Mouse (Mus musculus) kidney, embryonic 15.5 days (tissue): ENCODE measurements around the gene Tet2. TPM values are rescaled to one million over a fixed set of nuclear protein-coding genes. Genes with fewer than 3 reads are reported as not detected.
A peak's percentile ranks its signal among the peaks of the same experiment; 100 is the strongest.

Experiments
- ATAC-seq: fragments of 200-750 bp; cut with Nextera tagmentation; replicated peaks from 2 replicates; pipeline ENCODE4 v1.8.0; 2017; ENCODE audit warnings: moderate TSS enrichment; ENCODE audit not compliant: low FRiP score
- H3K27ac ChIP-seq: fragments of 300-500 bp; sonication (generic); 2 replicates; pipeline ENCODE4 v1.5.1; 2015; ENCODE audit warnings: mild to moderate bottlenecking, inconsistent platforms
- H3K27me3 ChIP-seq: fragments of 300-500 bp; sonication (generic); 2 replicates; pipeline ENCODE4 v1.6.1; 2015; ENCODE audit warnings: inconsistent platforms
- H3K36me3 ChIP-seq: fragments of 300-500 bp; sonication (generic); 2 replicates; pipeline ENCODE4 v1.6.1; 2015; ENCODE audit warnings: inconsistent platforms
- H3K4me1 ChIP-seq: fragments of 300-500 bp; sonication (generic); 2 replicates; pipeline ENCODE4 v1.6.1; 2015; ENCODE audit warnings: inconsistent platforms
- H3K4me2 ChIP-seq: fragments of 300-500 bp; sonication (generic); 2 replicates; pipeline ENCODE4 v1.6.1; 2015; ENCODE audit warnings: moderate library complexity, mild to moderate bottlenecking, inconsistent platforms
- H3K4me3 ChIP-seq: fragments of 300-500 bp; sonication (generic); replicated peaks from 2 replicates; pipeline ENCODE4 v1.5.1; 2015; ENCODE audit warnings: mild to moderate bottlenecking, inconsistent platforms
- H3K9ac ChIP-seq: fragments of 300-500 bp; sonication (generic); 2 replicates; pipeline ENCODE4 v1.6.1; 2015; ENCODE audit warnings: mild to moderate bottlenecking, inconsistent platforms
- H3K9me3 ChIP-seq: fragments of 300-500 bp; sonication (generic); replicated peaks from 2 replicates; pipeline ENCODE4 v1.6.1; 2016; ENCODE audit warnings: inconsistent platforms
- WGBS: fragments of 180-500 bp; shearing (Covaris S2); methylation state at CpG from one replicate; pipeline ENCODE4 v1.1.7; 2015; ENCODE audit warnings: mixed read lengths; 5-methylcytosine and 5-hydroxymethylcytosine counted together
- polyA plus RNA-seq: library from polyadenylated mRNA; unstranded; fragments of >200 nt; fragmentation: Nextera tagmentation; extraction: Ambion mirVana; gene quantifications from 2 replicates; pipeline ENCODE4 v1.2.1, GENCODE M21; 2015

The Tet2 gene
- polyA plus RNA-seq, 1 experiment from 2014 or later = 20.0 TPM

GRCm38 (mm10) chr3:133530664-133531063 lies 14.3 kb downstream of the Tet2 start:
- Histone ChIP-seq H3K36me3 (no peaks in the 10 kb centered on the region), H3K4me3 (no peak overlapping the region), H3K4me1 (peaks cover 21% of the 10 kb centered on the region), H3K9ac (no peak overlapping the region), H3K9me3 (no peaks in the 10 kb centered on the region), H3K27me3 (no peaks in the 10 kb centered on the region), H3K27ac (no peak overlapping the region), H3K4me2 (no peak overlapping the region)
- no peak for ATAC-seq
- 67% methylated on average over 3 of the region's 3 CpGs for WGBS

DNA sequence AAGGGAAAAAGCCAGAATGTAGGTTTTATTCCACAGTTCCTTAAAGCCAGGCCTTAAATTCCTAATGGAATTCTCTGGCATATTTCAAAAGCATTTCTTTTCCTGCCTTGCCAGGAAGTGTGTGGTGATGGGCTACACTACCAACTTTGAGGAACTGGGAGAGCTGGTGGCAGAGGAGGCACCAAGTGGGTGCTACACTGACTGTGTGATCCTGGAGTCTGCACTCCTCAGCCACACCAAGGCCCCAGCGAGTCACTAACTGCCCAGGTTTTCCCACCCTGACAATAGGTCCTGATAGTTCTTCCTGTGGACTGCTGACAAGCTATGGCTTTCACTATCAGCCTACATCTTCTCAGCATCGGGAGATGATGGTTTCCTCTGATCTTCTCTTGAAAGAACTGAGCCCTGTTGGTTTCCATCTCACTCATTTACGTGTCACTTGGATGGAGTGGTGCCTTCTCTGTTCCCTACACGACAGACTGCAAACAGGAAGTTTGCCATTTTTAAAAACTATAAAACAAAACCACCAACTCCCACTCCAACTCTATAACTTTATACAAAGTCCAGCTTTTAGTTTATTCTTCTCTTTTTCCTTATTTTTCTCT lies 18.7 kb downstream of the Tet2 start:
- no peak overlapping the region for H3K4me2 ChIP-seq
- no peak overlapping the region for H3K27ac ChIP-seq
- no peaks in the 10 kb centered on the region for H3K9me3 ChIP-seq
- no peak overlapping the region for H3K9ac ChIP-seq
- 84% methylated on average over 4 of the region's 4 CpGs for WGBS
- no peak overlapping the region for H3K4me3 ChIP-seq
- H3K27me3 ChIP-seq = no peaks in the 10 kb centered on the region
- H3K4me1 ChIP-seq = peaks cover 5% of the 10 kb centered on the region
- no peak for ATAC-seq
- no peaks in the 10 kb centered on the region for H3K36me3 ChIP-seq

DNA sequence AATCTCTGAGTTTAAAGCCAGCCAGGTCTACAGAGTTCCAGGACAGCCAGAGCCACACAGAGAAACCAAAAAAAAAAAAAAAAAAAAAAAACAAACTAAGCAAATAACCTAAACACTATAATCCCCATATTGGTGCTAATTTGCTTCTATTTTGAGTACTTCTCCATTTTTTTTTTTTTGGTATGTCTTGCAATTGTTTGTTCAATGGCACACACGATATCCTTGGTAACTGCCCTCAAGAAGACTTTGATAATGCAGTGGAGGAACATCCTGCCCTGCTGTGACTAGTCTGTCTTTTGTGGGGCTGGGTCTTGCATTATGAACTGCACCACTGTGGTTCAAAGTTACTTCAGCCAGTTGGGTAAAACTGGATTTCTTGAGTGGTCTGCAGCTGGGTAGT lies 19.4 kb downstream of the Tet2 start:
- Histone ChIP-seq H3K4me1 (peaks cover 4% of the 10 kb centered on the region; the same call in 1 of the 2 replicates), H3K27me3 (no peaks in the 10 kb centered on the region), H3K9ac (no peak overlapping the region), H3K36me3 (no peaks in the 10 kb centered on the region), H3K27ac (no peak overlapping the region), H3K4me2 (no peak overlapping the region), H3K4me3 (no peak overlapping the region), H3K9me3 (no peaks in the 10 kb centered on the region)
- ATAC-seq = no peak
- WGBS = 81% methylated on average over 1 of the region's 1 CpGs

DNA sequence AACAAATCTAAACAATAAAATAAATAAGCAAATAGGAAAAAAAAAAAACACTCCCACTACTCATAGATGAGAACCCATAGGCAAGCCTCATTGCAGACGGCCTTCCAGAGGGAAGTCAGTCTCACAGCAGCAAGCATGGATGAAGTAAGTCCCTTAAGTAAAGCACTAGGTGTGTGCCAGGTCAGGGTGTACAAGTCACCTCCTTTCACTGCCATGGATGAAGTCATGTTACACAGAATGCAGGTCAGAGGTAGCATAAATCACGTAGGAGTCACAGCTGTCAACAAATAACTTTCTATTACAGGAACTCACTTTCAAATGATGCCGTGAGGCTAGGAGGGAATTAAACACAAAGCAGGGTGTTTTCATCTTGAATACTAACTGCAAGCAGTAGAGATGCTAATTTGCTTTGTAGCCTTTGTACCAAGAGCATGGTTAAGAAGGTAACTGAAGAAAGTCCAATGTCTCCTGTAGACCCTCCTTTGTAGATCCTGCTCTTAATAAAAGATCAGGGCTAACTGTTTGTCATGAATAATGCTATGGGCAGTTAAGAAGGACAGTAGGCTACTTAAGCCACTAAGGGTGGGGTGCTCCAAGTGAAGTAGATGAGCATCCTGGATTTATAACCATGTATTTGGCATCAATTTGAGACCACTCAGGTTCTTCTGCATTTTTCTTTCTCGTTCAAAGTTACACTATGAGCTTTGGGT lies 20.4 kb downstream of the Tet2 start:
- H3K4me1 ChIP-seq = peaks cover 4% of the 10 kb centered on the region; the same call in 1 of the 2 replicates
- H3K9ac ChIP-seq = no peak overlapping the region
- ATAC-seq = no peak
- H3K4me2 ChIP-seq = no peak overlapping the region
- 72% methylated on average over 4 of the region's 4 CpGs for WGBS
- H3K27me3 ChIP-seq = no peaks in the 10 kb centered on the region
- H3K27ac ChIP-seq = no peak overlapping the region
- H3K4me3 ChIP-seq = no peak overlapping the region
- H3K36me3 ChIP-seq = no peaks in the 10 kb centered on the region
- H3K9me3 ChIP-seq = no peaks in the 10 kb centered on the region

DNA sequence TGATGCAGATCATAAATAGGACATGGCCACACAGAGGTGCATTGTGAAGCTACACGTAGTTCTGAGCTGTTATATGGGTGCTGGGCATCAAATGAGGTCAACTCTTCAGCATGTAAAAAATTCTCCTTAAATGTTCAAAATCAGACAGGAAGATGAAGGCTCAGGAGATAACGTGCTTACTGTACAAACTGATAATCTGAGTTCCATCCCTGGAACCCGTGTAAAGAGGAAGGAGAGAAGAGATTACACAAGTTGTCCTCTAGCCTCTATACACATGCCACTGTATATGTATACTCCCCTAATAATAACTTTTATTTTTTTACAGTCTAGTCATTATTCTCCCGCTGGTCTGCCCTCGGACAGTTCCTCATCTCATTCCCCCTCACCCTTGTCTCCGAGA lies 21.7 kb downstream of the Tet2 start:
- 86% methylated on average over 6 of the region's 6 CpGs for WGBS
- H3K4me1 ChIP-seq = peaks cover 4% of the 10 kb centered on the region; the same call in 1 of the 2 replicates
- no peaks in the 10 kb centered on the region for H3K27me3 ChIP-seq
- no peaks in the 10 kb centered on the region for H3K36me3 ChIP-seq
- no peak overlapping the region for H3K9ac ChIP-seq
- H3K4me3 ChIP-seq = no peak overlapping the region
- no peaks in the 10 kb centered on the region for H3K9me3 ChIP-seq
- H3K27ac ChIP-seq = no peak overlapping the region
- ATAC-seq = no peak
- no peak overlapping the region for H3K4me2 ChIP-seq

- Histone ChIP-seq H3K4me3 (no peak overlapping the region), H3K4me1 (peaks cover 4% of the 10 kb centered on the region; the same call in 1 of the 2 replicates), H3K9ac (no peak overlapping the region), H3K27me3 (no peaks in the 10 kb centered on the region), H3K27ac (no peak overlapping the region), H3K9me3 (no peaks in the 10 kb centered on the region), H3K36me3 (peaks cover under 1% of the 10 kb centered on the region; the same call in 1 of the 2 replicates), H3K4me2 (no peak overlapping the region)
- peak; percentile 84 for ATAC-seq
- 50% methylated on average over 7 of the region's 7 CpGs for WGBS
These were observed 22.6 kb downstream of the Tet2 start for GRCm38 (mm10) chr3:133522289-133522688.

GRCm38 (mm10) chr3:133518801-133519200 lies 26.1 kb downstream of the Tet2 start:
- no peak for ATAC-seq
- WGBS = 88% methylated on average over 3 of the region's 3 CpGs

DNA sequence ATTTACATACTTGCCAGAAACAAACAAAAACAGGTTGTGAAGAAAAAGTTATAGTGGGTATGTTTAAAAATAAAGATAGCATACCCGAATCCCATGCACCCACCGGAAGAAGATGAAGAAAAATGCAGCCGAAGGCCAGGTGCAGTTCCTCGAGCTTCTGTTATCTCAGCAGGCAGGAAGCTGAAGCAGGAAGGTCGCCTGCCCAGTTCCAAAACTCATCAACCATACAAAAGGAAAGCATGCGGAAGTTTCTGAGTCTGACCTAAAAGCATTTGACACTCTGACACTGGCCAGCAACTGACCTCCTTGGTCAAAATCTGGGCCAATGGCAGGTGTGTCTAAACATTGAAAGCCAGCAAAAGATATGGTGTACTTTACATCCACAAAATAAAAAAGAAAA lies 26.8 kb downstream of the Tet2 start:
- Histone ChIP-seq H3K4me2 (no peak overlapping the region), H3K4me1 (peaks cover 4% of the 10 kb centered on the region; the same call in 1 of the 2 replicates), H3K27me3 (no peaks in the 10 kb centered on the region), H3K27ac (no peak overlapping the region), H3K9me3 (no peaks in the 10 kb centered on the region), H3K9ac (no peak overlapping the region), H3K36me3 (peaks cover 37% of the 10 kb centered on the region), H3K4me3 (no peak overlapping the region)
- ATAC-seq = no peak
- 81% methylated on average over 6 of the region's 6 CpGs for WGBS

More at GRCm38 (mm10) chr3:133518801-133519200, 26.1 kb downstream of the Tet2 start:
- no peaks in the 10 kb centered on the region for H3K27me3 ChIP-seq
- no peak overlapping the region for H3K4me2 ChIP-seq
- H3K4me1 ChIP-seq = peaks cover 4% of the 10 kb centered on the region; the same call in 1 of the 2 replicates
- no peak overlapping the region for H3K4me3 ChIP-seq
- no peaks in the 10 kb centered on the region for H3K9me3 ChIP-seq
- H3K9ac ChIP-seq = no peak overlapping the region
- peaks cover 30% of the 10 kb centered on the region for H3K36me3 ChIP-seq
- H3K27ac ChIP-seq = no peak overlapping the region

DNA sequence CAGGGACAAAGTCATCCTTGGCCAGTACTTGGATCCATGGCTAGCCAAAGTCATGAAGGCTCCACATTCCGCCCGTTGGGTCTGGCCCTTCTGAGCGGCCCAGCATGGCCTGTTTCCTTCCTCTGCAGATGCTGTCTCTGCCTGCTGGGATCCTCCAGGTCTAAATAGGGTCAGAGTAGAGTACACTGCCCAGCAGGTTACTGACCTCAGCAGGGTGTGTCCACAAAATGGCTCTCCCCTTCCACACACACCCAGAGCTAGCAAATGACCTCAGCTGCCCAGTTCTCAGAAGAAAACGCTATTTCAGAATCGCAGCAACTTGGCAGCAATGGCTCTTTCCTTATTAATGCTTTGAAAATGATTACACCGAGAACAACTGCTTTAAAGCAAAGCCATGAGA lies 27.5 kb downstream of the Tet2 start:
- ATAC-seq = no peak
- H3K9me3 ChIP-seq = no peaks in the 10 kb centered on the region
- no peak overlapping the region for H3K4me3 ChIP-seq
- WGBS = 83% methylated on average over 6 of the region's 6 CpGs
- H3K27ac ChIP-seq = no peak overlapping the region
- peaks cover 4% of the 10 kb centered on the region; the same call in 1 of the 2 replicates for H3K4me1 ChIP-seq
- H3K27me3 ChIP-seq = no peaks in the 10 kb centered on the region
- peaks cover 41% of the 10 kb centered on the region for H3K36me3 ChIP-seq
- H3K4me2 ChIP-seq = no peak overlapping the region
- no peak overlapping the region for H3K9ac ChIP-seq

- no peaks in the 10 kb centered on the region for H3K9me3 ChIP-seq
- no peak overlapping the region for H3K9ac ChIP-seq
- WGBS = 83% methylated on average over 6 of the region's 6 CpGs
- H3K4me2 ChIP-seq = no peak overlapping the region
- H3K27me3 ChIP-seq = no peaks in the 10 kb centered on the region
- peaks cover 54% of the 10 kb centered on the region for H3K36me3 ChIP-seq
- H3K4me3 ChIP-seq = no peak overlapping the region
- H3K27ac ChIP-seq = no peak overlapping the region
- no peaks in the 10 kb centered on the region for H3K4me1 ChIP-seq
- ATAC-seq = no peak
These were observed 28.8 kb downstream of the Tet2 start for GRCm38 (mm10) chr3:133516137-133516536.

DNA sequence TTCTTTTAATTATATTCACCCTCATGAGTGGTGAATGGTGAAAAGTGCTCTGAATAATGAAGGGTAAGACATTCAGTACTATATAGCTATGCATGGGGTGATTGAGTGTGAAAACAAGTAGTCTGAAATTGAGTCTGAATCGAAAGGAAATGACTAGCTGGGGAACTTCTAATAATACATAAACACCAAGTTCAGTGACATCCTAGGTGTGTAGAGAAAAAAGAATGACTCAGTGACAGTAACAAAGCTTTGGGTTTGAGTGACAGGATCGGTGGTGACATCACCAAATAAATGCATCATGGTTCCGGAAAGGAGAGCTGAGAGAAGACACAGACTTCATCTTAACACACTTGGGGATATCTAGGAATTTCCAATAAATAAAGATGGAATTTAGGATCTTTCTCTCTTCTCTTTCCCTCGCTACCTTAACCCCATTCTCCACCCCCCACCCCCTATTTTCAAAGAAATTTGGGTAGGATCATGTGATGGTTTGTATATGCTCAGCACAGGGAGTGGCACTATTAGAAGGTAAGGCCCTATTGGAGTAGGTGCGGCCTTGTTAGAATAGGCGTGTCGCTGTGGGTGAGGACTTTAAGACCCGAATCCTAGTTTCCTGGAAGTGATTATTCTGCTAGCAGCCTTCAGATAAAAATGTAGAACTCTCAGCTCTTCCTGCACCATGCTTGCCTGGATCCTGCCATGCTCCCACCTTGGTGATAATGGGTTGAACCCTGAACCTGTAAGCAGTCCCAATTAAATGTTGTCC lies 29.6 kb downstream of the Tet2 start:
- ATAC-seq = no peak
- 94% methylated on average over 8 of the region's 8 CpGs for WGBS

DNA sequence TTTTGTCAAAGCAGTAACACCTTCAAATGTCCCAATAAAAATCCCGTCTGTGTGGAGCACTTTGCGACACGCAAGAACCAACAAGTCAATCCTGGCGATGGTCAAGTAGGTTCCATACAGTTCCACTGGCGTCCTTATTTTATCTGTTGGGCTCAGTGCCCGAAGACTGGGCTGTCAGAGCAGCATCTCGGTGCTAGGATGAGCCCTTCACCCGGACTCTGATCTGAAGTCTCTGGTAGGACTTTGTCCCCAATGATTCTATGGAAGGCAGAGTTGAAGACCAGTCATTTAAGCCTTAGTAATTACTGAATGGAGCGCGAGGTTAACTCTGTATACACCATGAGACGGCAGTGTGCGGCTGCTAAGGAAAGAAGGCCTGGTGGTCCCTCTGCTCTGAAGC lies 30.6 kb downstream of the Tet2 start:
- no peak for ATAC-seq
- no peak overlapping the region for H3K4me3 ChIP-seq
- peaks cover 59% of the 10 kb centered on the region for H3K36me3 ChIP-seq
- no peak overlapping the region for H3K9ac ChIP-seq
- H3K27me3 ChIP-seq = no peaks in the 10 kb centered on the region
- H3K27ac ChIP-seq = no peak overlapping the region
- H3K4me1 ChIP-seq = no peaks in the 10 kb centered on the region
- H3K4me2 ChIP-seq = no peak overlapping the region
- no peaks in the 10 kb centered on the region for H3K9me3 ChIP-seq
- 95% methylated on average over 12 of the region's 12 CpGs for WGBS

More for the DNA sequence above, 29.6 kb downstream of the Tet2 start:
- H3K4me1 ChIP-seq = no peaks in the 10 kb centered on the region
- H3K4me2 ChIP-seq = no peak overlapping the region
- H3K4me3 ChIP-seq = no peak overlapping the region
- no peak overlapping the region for H3K9ac ChIP-seq
- peaks cover 55% of the 10 kb centered on the region for H3K36me3 ChIP-seq
- no peaks in the 10 kb centered on the region for H3K27me3 ChIP-seq
- H3K9me3 ChIP-seq = no peaks in the 10 kb centered on the region
- no peak overlapping the region for H3K27ac ChIP-seq
